Mouse (Mus musculus) naive thymus-derived CD4-positive, alpha-beta T cell, adult 2 months (primary cell): Measurements from ENCODE around the gene Foxk1.
A peak's percentile ranks its signal among the peaks of the same experiment; 100 is the strongest.

ENCODE experiments used
- DNase-seq: peaks from one replicate; pipeline ENCODE4 v3.0.0-alpha.2; 2011; ENCODE audit warnings: low read depth

Foxk1 gene

GRCm38 (mm10) chr5:142420317-142420716 is 19.0 kb downstream of the Foxk1 start:
- no peak for DNase-seq

DNA sequence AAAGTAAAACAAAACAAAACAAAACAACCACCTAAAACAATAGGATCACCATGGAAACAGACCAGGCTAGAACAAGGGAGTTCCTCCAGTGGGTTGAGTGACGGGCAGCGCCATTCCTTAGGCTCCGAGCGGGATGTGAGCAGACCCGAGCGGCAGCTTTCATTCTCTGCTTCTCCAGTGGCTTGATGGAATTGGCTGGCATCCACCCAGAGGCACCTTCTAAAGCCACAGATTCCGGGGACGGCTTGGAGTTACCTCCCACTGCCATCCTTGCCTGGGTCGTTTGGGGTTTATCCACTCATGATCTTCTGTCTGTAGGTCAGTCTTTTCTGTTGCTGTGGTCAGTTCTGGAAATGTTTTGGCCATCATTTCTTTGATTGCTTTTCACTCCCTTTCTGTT is 19.6 kb downstream of the Foxk1 start:
- DNase-seq: no peak

DNA sequence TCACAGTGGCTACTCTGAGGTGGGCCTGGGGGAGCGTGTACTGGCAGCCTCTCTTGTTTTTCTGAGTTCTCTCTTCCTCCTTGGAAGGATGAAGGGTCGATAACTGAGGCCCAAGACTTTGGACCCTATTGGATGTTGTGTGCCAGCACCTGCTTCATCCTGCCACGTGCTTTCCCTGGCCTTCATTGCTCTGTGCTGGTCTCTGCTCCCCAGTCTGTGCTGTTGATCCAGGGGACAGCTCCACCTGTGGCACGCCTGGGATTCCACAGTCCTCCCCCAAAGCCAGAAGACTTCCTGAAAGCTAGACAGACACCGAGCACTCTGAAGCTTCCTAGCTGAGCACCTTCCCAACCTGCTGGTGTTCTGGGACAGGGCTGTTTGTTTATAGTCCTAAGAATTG is 20.6 kb downstream of the Foxk1 start:
- no peak for DNase-seq

GRCm38 (mm10) chr5:142423141-142423540 is 21.8 kb downstream of the Foxk1 start:
- no peak for DNase-seq

DNA sequence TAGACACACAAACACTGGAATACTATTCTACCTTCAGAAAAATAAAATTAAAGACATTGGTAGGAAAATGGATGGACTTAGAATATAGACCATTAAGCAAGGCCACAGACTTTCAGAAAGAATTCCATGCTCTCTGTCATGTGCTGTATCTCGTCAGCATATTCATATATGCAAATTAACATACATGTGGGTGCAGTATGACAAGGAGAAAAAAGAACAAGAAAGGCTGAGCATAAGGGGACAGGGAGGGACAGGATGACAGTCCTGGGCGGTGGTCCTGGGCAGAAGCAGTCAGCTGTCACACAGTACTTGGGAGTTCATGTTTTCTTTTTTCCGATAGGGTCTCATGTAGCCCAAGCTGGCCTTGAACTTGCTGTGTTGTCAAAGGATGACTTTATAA is 22.4 kb downstream of the Foxk1 start:
- no peak for DNase-seq

- no peak for DNase-seq
Measured at GRCm38 (mm10) chr5:142424627-142425349, 23.5 kb downstream of the Foxk1 start.

DNA sequence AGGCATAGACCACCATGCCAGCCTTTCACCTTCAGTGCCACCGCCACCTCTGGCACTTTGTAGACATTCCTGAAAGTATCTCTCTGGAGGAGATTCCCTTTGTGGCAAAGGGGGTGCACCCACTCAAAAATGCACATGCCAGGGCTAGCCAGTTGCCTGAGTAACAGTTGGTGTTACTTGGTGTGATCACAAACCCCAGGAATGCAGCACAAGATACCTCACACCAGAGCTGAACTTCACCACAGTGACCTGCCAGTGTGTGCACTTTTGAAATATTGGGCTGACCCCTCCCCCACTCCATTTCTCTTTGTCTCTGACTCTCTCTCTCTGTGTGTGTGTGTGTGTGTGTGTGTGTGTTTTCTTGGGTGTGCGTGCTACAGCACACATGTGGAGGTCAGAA is 25.2 kb downstream of the Foxk1 start:
- DNase-seq: no peak

- DNase-seq: no peak
Measured at GRCm38 (mm10) chr5:142427876-142428275, 26.6 kb downstream of the Foxk1 start.

GRCm38 (mm10) chr5:142428691-142429090 is 27.4 kb downstream of the Foxk1 start:
- no peak for DNase-seq

DNA sequence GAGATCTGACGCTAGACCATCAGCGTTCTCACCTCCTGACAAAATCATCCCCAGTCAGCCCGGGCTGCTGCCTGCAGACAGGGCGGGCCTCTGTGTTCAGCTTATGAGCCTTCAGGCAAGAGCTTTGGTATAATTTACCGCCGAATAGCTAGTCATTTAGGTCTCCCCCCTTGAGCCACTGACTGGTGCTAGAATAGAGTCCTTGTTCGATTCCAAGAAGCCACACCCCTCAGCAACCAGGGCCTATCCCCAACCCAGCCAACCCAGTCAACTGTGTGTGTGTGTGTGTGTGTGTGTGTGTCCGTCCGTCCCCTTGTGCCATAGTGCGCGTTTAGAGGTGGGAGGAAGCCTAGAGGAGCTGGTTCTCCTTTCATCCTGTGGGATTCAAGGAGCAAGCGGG is 29.7 kb downstream of the Foxk1 start:
- no peak for DNase-seq

DNA sequence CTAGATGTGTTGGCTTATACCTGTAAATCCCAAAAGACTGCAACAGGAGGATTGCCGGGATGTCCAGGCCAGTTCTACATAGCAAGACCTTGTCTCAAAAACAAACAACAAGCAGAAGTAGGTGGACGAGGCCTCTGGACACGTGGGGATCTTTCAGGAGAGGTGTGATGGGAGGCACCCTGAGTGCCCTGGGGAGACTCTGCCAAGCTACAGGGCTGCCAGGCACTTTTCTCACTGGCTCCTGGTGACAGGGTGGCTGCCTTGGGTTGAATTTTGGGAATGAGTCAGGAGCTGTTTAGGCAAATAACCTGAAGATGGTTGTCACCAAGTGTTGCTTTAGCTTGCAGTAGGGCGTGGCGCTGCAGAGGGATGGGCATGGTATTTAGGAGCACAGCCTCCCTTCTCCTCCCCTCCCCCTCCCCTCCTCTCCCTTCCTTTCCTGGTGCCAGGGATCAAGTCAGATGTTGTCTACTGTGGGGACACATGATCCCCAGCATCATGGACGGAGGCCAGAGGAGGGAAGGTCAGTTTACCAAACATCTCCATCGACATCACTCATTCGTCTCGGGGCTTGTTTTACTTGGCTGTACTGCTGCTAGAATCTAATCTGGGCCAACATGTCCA is 30.6 kb downstream of the Foxk1 start:
- DNase-seq: no peak

DNA sequence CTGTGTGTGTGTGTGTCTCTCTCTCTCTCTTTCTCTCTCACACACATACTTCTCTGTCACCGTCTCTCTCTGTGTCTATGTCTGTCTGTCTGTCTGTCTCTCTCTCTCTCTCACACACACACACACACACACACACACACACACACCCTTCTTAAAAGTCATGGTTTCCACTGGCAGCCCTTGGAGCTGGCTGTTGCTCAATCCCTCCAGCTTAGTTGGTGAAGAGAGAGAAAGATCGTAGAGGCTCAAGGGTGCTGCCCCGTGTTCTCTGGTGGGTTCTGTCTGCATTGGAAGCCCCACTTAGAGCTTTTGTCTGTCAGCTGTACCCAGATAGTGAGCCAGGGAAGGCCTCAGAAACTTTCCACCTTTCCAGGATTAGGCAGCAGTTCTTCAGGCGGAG is 31.4 kb downstream of the Foxk1 start:
- no peak for DNase-seq

DNA sequence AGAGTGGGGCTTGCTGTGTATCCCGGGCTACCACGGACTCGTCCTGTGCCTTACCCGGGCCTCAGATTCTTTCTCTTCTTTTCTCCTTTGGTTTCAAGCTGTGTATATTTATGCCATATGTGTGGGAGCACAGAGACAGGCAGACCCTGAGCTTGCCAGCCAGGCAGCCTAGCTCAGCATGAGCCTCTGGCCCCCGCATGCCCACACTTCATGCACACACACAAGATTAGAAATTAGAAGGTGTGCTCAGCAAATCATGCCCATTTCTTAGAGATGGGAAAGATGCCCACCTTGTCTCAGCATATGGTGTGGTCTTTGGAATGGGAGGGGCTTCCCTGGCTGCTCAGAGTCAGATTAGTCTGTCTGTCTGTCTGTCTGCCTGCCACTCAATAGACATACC is 32.8 kb downstream of the Foxk1 start:
- DNase-seq: no peak

GRCm38 (mm10) chr5:142435736-142436135 is 34.4 kb downstream of the Foxk1 start:
- DNase-seq: no peak

- no peak for DNase-seq
Measured at GRCm38 (mm10) chr5:142438380-142438938, 37.2 kb downstream of the Foxk1 start.

GRCm38 (mm10) chr5:142439911-142440432 is 38.7 kb downstream of the Foxk1 start:
- peak; percentile 66 for DNase-seq

- DNase-seq: peak; percentile 94
Measured at GRCm38 (mm10) chr5:142440451-142441147, 39.3 kb downstream of the Foxk1 start.

DNA sequence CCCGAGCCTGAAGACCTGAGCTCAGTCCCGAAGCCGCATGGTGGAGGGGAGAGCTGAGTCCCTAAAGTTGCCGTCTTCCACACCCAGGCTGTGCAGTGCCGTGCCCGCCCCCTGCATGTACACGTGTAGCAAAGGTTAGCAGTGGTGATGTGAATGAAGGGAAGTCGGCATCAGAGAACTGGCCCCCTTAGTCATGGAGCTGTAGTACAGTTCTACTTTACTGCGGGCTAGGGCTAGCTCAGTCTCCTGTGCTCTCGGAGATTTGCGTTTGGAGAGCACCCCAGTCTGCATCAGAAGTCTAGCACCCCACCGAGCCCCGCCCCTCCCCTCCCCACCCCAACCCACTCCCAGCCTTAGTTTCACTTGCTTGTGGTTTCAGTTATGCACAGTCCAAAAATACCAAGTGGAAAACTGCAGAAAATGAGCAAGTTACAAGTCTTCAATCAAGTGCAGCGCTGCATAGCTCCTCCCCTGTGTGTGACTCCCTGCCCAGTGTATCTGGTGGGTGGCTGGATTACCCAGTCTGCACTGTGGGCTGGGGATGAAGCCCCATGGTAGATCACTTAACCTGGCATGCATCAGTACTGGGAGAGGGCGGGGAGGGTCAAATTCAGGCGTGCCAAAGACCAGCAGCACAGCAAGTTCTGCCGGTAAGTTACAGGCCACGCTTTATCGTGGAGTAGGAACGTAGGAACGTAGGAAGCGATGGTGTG is 40.2 kb downstream of the Foxk1 start:
- peak; percentile 79 for DNase-seq

- peak; percentile 61 for DNase-seq
Measured at GRCm38 (mm10) chr5:142442045-142442440, 40.7 kb downstream of the Foxk1 start.

DNA sequence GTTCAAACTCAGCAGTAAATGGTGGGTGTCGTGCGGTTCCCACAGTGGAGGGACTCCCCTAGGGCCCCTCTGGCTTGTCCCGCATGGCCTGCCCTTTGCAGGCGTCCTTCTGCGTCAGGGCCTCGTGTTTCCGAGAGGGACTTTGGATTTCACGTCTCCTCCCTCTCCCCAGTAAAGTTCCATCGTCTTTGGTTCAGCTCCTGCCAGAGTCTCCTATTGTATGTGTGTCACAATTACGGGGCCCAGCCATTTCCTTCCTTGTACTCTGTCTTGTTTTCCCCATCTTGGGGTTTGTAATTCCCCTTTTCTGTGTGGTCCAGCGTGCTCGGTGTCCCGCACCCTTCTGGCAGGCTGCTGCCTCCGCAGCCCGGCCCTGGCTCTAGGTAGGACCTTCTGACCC is 42.2 kb downstream of the Foxk1 start:
- no peak for DNase-seq

GRCm38 (mm10) chr5:142443994-142444393 is 42.7 kb downstream of the Foxk1 start:
- peak; percentile 25 for DNase-seq
